Mouse (Mus musculus) forebrain, postnatal 0 days (tissue): Measurements from ENCODE around the gene C1qtnf4. TPM values are rescaled to one million over a fixed set of nuclear protein-coding genes. Genes with fewer than 3 reads are reported as not detected.
A peak's percentile ranks its signal among the peaks of the same experiment; 100 is the strongest.

ENCODE experiments used
- ATAC-seq: fragments of 200-750 bp; cut with Nextera tagmentation; 2 replicates; pipeline ENCODE4 v1.8.0; 2017; ENCODE audit warnings: mild to moderate bottlenecking, moderate library complexity
- DNase-seq: peaks from one replicate; pipeline ENCODE4 v3.0.0-alpha.2; 2015
- H3K27ac ChIP-seq: fragments of 300-500 bp; sonication (generic); 2 replicates; pipeline ENCODE4 v1.5.1; 2014; ENCODE audit warnings: low read depth, mild to moderate bottlenecking, antibody characterized with exemption, low read length, moderate library complexity, mixed read lengths
- H3K27me3 ChIP-seq: fragments of 300-500 bp; sonication (generic); 2 replicates; pipeline ENCODE4 v1.6.1; 2014; ENCODE audit warnings: mild to moderate bottlenecking, low read length, mixed read lengths; ENCODE audit not compliant: insufficient read depth
- H3K36me3 ChIP-seq: fragments of 300-500 bp; sonication (generic); 2 replicates; pipeline ENCODE4 v1.6.1; 2014; ENCODE audit warnings: mild to moderate bottlenecking, moderate library complexity; ENCODE audit not compliant: insufficient read depth
- H3K4me1 ChIP-seq: fragments of 300-500 bp; sonication (generic); 2 replicates; pipeline ENCODE4 v1.6.1; 2014; ENCODE audit warnings: antibody characterized with exemption; ENCODE audit not compliant: insufficient read depth
- H3K4me2 ChIP-seq: fragments of 300-500 bp; sonication (generic); 2 replicates; pipeline ENCODE4 v1.6.1; 2014; ENCODE audit warnings: low read depth, mild to moderate bottlenecking, moderate library complexity
- H3K4me3 ChIP-seq: fragments of 300-500 bp; sonication (generic); 2 replicates; pipeline ENCODE4 v1.5.1; 2014; ENCODE audit warnings: low read depth, low read length, mixed read lengths
- H3K9ac ChIP-seq: fragments of 300-500 bp; sonication (generic); 2 replicates; pipeline ENCODE4 v1.6.1; 2014; ENCODE audit warnings: mild to moderate bottlenecking
- H3K9me3 ChIP-seq: fragments of 300-500 bp; sonication (generic); 2 replicates; pipeline ENCODE4 v1.6.1; 2016; ENCODE audit warnings: low read length
- CTCF ChIP-seq: sonication (generic); IDR thresholded peaks from 2 replicates; pipeline ENCODE4 v1.5.1; 2016; ENCODE audit warnings: antibody characterized with exemption, control low read depth, low read depth
- WGBS: fragments of 180-500 bp; shearing (Covaris S2); extraction: QIAGEN DNeasy Blood & Tissue Kit; methylation state at CpG from one replicate; pipeline ENCODE4 v1.1.7; 2014; 5-methylcytosine and 5-hydroxymethylcytosine counted together
- polyA plus RNA-seq: library from polyadenylated mRNA; unstranded; fragments of >200 nt; fragmentation: Nextera tagmentation; extraction: Ambion mirVana; gene quantifications from 2 replicates; pipeline ENCODE4 v1.2.1, GENCODE M21; 2015
- total RNA-seq: library from RNA; depleted of rRNA; stranded (reverse); fragments of >200 nt; gene quantifications from 2 replicates; pipeline ENCODE4 v1.2.3, GENCODE M21; 2014

The C1qtnf4 gene
- total and polyA plus RNA-seq, 2 experiments from 2014 or later = 189 to 252 TPM

GRCm38 (mm10) chr2:90870136-90870601 is 15.5 kb upstream of the C1qtnf4 start:
- peaks cover 20% of the 10 kb centered on the region for H3K36me3 ChIP-seq
- no peaks in the 10 kb centered on the region for H3K4me1 ChIP-seq
- H3K4me2 ChIP-seq = no peak overlapping the region
- no peaks in the 10 kb centered on the region for H3K27me3 ChIP-seq
- H3K9me3 ChIP-seq = no peaks in the 10 kb centered on the region
- ATAC-seq (peak; percentile 39; the same call in 1 of the 2 replicates), DNase-seq (no peak)
- peak overlapping the region; percentile 62 for H3K27ac ChIP-seq
- no peak overlapping the region for H3K4me3 ChIP-seq
- no peak for TF ChIP-seq CTCF
- peak overlapping the region; percentile 22; the same call in 1 of the 2 replicates for H3K9ac ChIP-seq
- WGBS = 52% methylated on average over 4 of the region's 4 CpGs

- Histone ChIP-seq H3K9me3 (no peaks in the 10 kb centered on the region), H3K36me3 (0 out of 2 replicates have a peak, but pooled peaks cover 8% of the 10 kb centered on the region), H3K4me2 (no peak overlapping the region), H3K27me3 (no peaks in the 10 kb centered on the region), H3K4me3 (no peak overlapping the region), H3K4me1 (no peaks in the 10 kb centered on the region), H3K27ac (no peak overlapping the region; the same call in 1 of the 2 replicates), H3K9ac (no peak overlapping the region)
- WGBS = 56% methylated on average over 8 of the region's 8 CpGs
- DNase-seq (peak; percentile 43), ATAC-seq (peak; percentile 24)
- TF ChIP-seq CTCF = 0 out of 2 replicates have a peak, but pooled peaks have one; percentile 15
These were observed 14.3 kb upstream of the C1qtnf4 start for GRCm38 (mm10) chr2:90871180-90871961.

- no peaks in the 10 kb centered on the region for H3K36me3 ChIP-seq
- WGBS = 83% methylated on average over 1 of the region's 1 CpGs
These were observed 11.6 kb upstream of the C1qtnf4 start for GRCm38 (mm10) chr2:90874025-90874424.

GRCm38 (mm10) chr2:90875239-90875638 is 10.4 kb upstream of the C1qtnf4 start:
- no peaks in the 10 kb centered on the region for H3K27me3 ChIP-seq
- no peaks in the 10 kb centered on the region for H3K9me3 ChIP-seq
- TF ChIP-seq CTCF = no peak
- no peak overlapping the region for H3K27ac ChIP-seq
- ATAC-seq (no peak), DNase-seq (no peak)
- H3K9ac ChIP-seq = no peak overlapping the region
- no peaks in the 10 kb centered on the region for H3K36me3 ChIP-seq
- WGBS = 68% methylated on average over 2 of the region's 2 CpGs
- no peak overlapping the region for H3K4me3 ChIP-seq
- H3K4me1 ChIP-seq = no peaks in the 10 kb centered on the region
- H3K4me2 ChIP-seq = no peak overlapping the region

More at GRCm38 (mm10) chr2:90874025-90874424, 11.6 kb upstream of the C1qtnf4 start:
- no peaks in the 10 kb centered on the region for H3K27me3 ChIP-seq
- no peak for TF ChIP-seq CTCF
- no peaks in the 10 kb centered on the region for H3K9me3 ChIP-seq
- no peaks in the 10 kb centered on the region for H3K4me1 ChIP-seq
- H3K4me3 ChIP-seq = no peak overlapping the region
- no peak overlapping the region for H3K4me2 ChIP-seq
- H3K27ac ChIP-seq = no peak overlapping the region
- no peak for DNase-seq
- ATAC-seq = no peak
- H3K9ac ChIP-seq = no peak overlapping the region

GRCm38 (mm10) chr2:90877584-90878259 is 7.9 kb upstream of the C1qtnf4 start:
- no peak for TF ChIP-seq CTCF
- Histone ChIP-seq H3K9me3 (no peaks in the 10 kb centered on the region), H3K9ac (no peak overlapping the region), H3K27me3 (no peaks in the 10 kb centered on the region), H3K4me1 (no peaks in the 10 kb centered on the region), H3K4me3 (no peak overlapping the region), H3K36me3 (no peaks in the 10 kb centered on the region), H3K27ac (no peak overlapping the region), H3K4me2 (no peak overlapping the region)
- ATAC-seq (peak; percentile 12; the same call in 1 of the 2 replicates), DNase-seq (no peak)
- WGBS = 61% methylated on average over 5 of the region's 5 CpGs

GRCm38 (mm10) chr2:90879419-90879818 is 6.2 kb upstream of the C1qtnf4 start:
- DNase-seq = no peak

More at GRCm38 (mm10) chr2:90879419-90879818, 6.2 kb upstream of the C1qtnf4 start:
- no peak for TF ChIP-seq CTCF
- Histone ChIP-seq H3K4me2 (no peak overlapping the region), H3K27ac (no peak overlapping the region), H3K9me3 (no peaks in the 10 kb centered on the region), H3K27me3 (no peaks in the 10 kb centered on the region), H3K9ac (no peak overlapping the region), H3K36me3 (no peaks in the 10 kb centered on the region), H3K4me1 (no peaks in the 10 kb centered on the region), H3K4me3 (no peak overlapping the region)
- no peak for ATAC-seq
